8 mouse cellular contexts compared by ENCODE assay signal in the genomic region with DNA sequence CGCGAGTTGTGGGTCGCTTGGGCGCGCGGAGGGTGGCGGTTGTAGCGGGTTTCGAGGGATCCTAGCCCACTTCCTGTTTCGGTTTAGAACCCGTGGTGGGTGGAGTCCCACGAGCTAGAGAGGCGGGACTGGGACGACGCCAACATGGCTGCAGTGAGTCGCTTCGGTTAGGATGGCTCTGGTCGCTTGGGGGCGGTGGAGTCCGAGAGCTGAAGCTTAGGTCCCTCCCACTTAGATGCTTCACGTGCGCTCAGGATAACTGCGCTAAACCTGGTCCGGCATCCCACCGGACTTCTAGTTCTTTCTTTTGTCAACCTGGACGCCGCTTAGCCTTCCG. TPM values are rescaled to one million over a fixed set of nuclear protein-coding genes. Genes with fewer than 3 reads are reported as not detected.
DNase-seq lines count a peak whose midpoint lies in the region; ATAC-seq and TF ChIP-seq lines count a peak whose summit lies in the region.

A gene (minus strand): TSS at position 117 of the 337 bp plus-strand sequence.

- H3K4me1 ChIP-seq in erythroblast, embryonic 14.5 days (ENCODE audit: control insufficient read depth), result peaks cover 9% of the 10 kb centered on the region
- no peaks in the 10 kb centered on the region for H3K4me1 ChIP-seq in heart, embryonic 12.5 days (replicated peaks)
- no peaks in the 10 kb centered on the region for H3K4me1 ChIP-seq in kidney, postnatal 0 days (replicated peaks; ENCODE audit: insufficient read depth, low read length)
- H3K4me1 ChIP-seq in liver, embryonic 11.5 days (replicated peaks; ENCODE audit: control insufficient read depth, insufficient read depth, low read length), result no peaks in the 10 kb centered on the region
- no peaks in the 10 kb centered on the region for H3K4me1 ChIP-seq in stomach, embryonic 16.5 days (ENCODE audit: control insufficient read depth, insufficient read depth, low read length)

- DNase-seq in CD4-positive helper T cell, adult 2 months (ENCODE audit: low read depth, low spot score), result peak; percentile 87
- peak; percentile 95 for DNase-seq in brain, embryonic 14.5 days (ENCODE audit: low read depth)
- peak; percentile 92 for DNase-seq in kidney, postnatal 0 days (ENCODE audit: low spot score)
- DNase-seq in liver, embryonic 11.5 days (ENCODE audit: low spot score), result peak; percentile 68
- peak; percentile 87 for DNase-seq in naive thymus-derived CD4-positive, alpha-beta T cell, adult 2 months (ENCODE audit: low read depth)

- peak; percentile 98 for ATAC-seq in heart, embryonic 12.5 days (ENCODE audit: insufficient number of reproducible peaks, low FRiP score)
- ATAC-seq in kidney, postnatal 0 days (replicated peaks; ENCODE audit: low FRiP score, low read depth), result peak; percentile 99
- ATAC-seq in liver, embryonic 11.5 days (replicated peaks; ENCODE audit: low FRiP score), result peak; percentile 99
- peak; percentile 98 for ATAC-seq in stomach, embryonic 16.5 days (ENCODE audit: insufficient read depth, low FRiP score)

- H3K9me3 ChIP-seq in erythroblast, embryonic 14.5 days (ENCODE audit: control insufficient read depth, low read length), result no peaks in the 10 kb centered on the region
- no peaks in the 10 kb centered on the region for H3K9me3 ChIP-seq in heart, embryonic 12.5 days (replicated peaks)
- no peaks in the 10 kb centered on the region for H3K9me3 ChIP-seq in kidney, postnatal 0 days (replicated peaks; ENCODE audit: low read length)
- H3K9me3 ChIP-seq in liver, embryonic 11.5 days (ENCODE audit: control insufficient read depth, low read length), result no peaks in the 10 kb centered on the region
- H3K9me3 ChIP-seq in stomach, embryonic 16.5 days (replicated peaks; ENCODE audit: control insufficient read depth, low read length), result no peaks in the 10 kb centered on the region

- no peaks in the 10 kb centered on the region for H3K36me3 ChIP-seq in erythroblast, embryonic 14.5 days (ENCODE audit: control insufficient read depth)
- H3K36me3 ChIP-seq in heart, embryonic 12.5 days, result no peaks in the 10 kb centered on the region
- H3K36me3 ChIP-seq in kidney, postnatal 0 days (ENCODE audit: insufficient read depth, low read length), result no peaks in the 10 kb centered on the region
- H3K36me3 ChIP-seq in liver, embryonic 11.5 days (ENCODE audit: control insufficient read depth, insufficient read depth, low read length), result no peaks in the 10 kb centered on the region
- H3K36me3 ChIP-seq in stomach, embryonic 16.5 days (ENCODE audit: control insufficient read depth, insufficient read depth, low read length), result no peaks in the 10 kb centered on the region

- WGBS in heart, embryonic 12.5 days, result 17% methylated on average over 27 of the region's 28 CpGs
- WGBS in kidney, postnatal 0 days, result 33% methylated on average over 28 of the region's 28 CpGs
- 15% methylated on average over 28 of the region's 28 CpGs for WGBS in liver, embryonic 11.5 days
- WGBS in stomach, embryonic 16.5 days, result 26% methylated on average over 28 of the region's 28 CpGs

- peak within 1 kb of the TSS; percentile 59 for H3K4me2 ChIP-seq in heart, embryonic 12.5 days
- peak within 1 kb of the TSS; percentile 47 for H3K4me2 ChIP-seq in kidney, postnatal 0 days (ENCODE audit: low read length)
- H3K4me2 ChIP-seq in liver, embryonic 11.5 days, result peak within 1 kb of the TSS; percentile 63
- peak within 1 kb of the TSS; percentile 57 for H3K4me2 ChIP-seq in stomach, embryonic 16.5 days (ENCODE audit: low read depth, low read length)

- no peak for TF ChIP-seq POLR2A in brain, embryonic 14.5 days (IDR thresholded peaks at IDR 0.05; ENCODE audit: borderline replicate concordance, extremely low read depth, insufficient read depth, insufficient read length, poor library complexity, severe bottlenecking)

- peak; percentile 58 for TF ChIP-seq CTCF in brain, embryonic 14.5 days (IDR thresholded peaks at IDR 0.05; ENCODE audit: borderline replicate concordance, extremely low read depth, insufficient read depth, insufficient read length)
- TF ChIP-seq CTCF in kidney, postnatal 0 days (IDR thresholded peaks at IDR 0.05; ENCODE audit: low read depth), result peak; percentile 71

- peak within 1 kb of the TSS; percentile 75 for H3K9ac ChIP-seq in heart, embryonic 12.5 days
- peak within 1 kb of the TSS; percentile 68 for H3K9ac ChIP-seq in kidney, postnatal 0 days (ENCODE audit: low read depth, low read length)
- peak within 1 kb of the TSS; percentile 71 for H3K9ac ChIP-seq in liver, embryonic 11.5 days (ENCODE audit: low read depth, low read length)
- peak within 1 kb of the TSS; percentile 79 for H3K9ac ChIP-seq in stomach, embryonic 16.5 days (ENCODE audit: low read length)

- no peaks in the 10 kb centered on the region for H3K27me3 ChIP-seq in erythroblast, embryonic 14.5 days (ENCODE audit: control insufficient read depth)
- no peaks in the 10 kb centered on the region for H3K27me3 ChIP-seq in heart, embryonic 12.5 days (replicated peaks)
- H3K27me3 ChIP-seq in kidney, postnatal 0 days (ENCODE audit: insufficient read depth, low read length), result no peaks in the 10 kb centered on the region
- H3K27me3 ChIP-seq in liver, embryonic 11.5 days (replicated peaks; ENCODE audit: control insufficient read depth, insufficient read depth, low read length), result no peaks in the 10 kb centered on the region
- no peaks in the 10 kb centered on the region for H3K27me3 ChIP-seq in stomach, embryonic 16.5 days (ENCODE audit: control insufficient read depth, insufficient read depth, low read length)

- peak within 1 kb of the TSS; percentile 80 for H3K27ac ChIP-seq in heart, embryonic 12.5 days (ENCODE audit: poor library complexity, severe bottlenecking)
- peak within 1 kb of the TSS; percentile 47; the same call in 1 of the 2 replicates for H3K27ac ChIP-seq in kidney, postnatal 0 days
- H3K27ac ChIP-seq in liver, embryonic 11.5 days (ENCODE audit: low read depth, low read length), result peak within 1 kb of the TSS; percentile 40; the same call in 1 of the 2 replicates
- H3K27ac ChIP-seq in stomach, embryonic 16.5 days (ENCODE audit: low read length), result peak within 1 kb of the TSS; percentile 27

- H3K4me3 ChIP-seq in erythroblast, embryonic 14.5 days (replicated peaks), result peak within 1 kb of the TSS; percentile 79
- H3K4me3 ChIP-seq in heart, embryonic 12.5 days, result peak within 1 kb of the TSS; percentile 68
- peak within 1 kb of the TSS; percentile 62 for H3K4me3 ChIP-seq in kidney, postnatal 0 days (replicated peaks; ENCODE audit: low read depth, low read length)
- peak within 1 kb of the TSS; percentile 62 for H3K4me3 ChIP-seq in liver, embryonic 11.5 days (ENCODE audit: low read depth, low read length)
- peak within 1 kb of the TSS; percentile 63 for H3K4me3 ChIP-seq in stomach, embryonic 16.5 days (replicated peaks; ENCODE audit: low read length)

RNA-seq across cellular contexts. Expression of the gene that starts here (rescaled TPM):
- polyA plus RNA-seq in brain, embryonic 14.5 days (2012; rRNA removed), result 13.2 and 16.3 TPM in 2 replicates
- 0.21 and 0.26 TPM in 2 replicates for polyA plus RNA-seq in erythroblast, embryonic 14.5 days (2012)
- 14.9 TPM in 2 replicates for polyA plus RNA-seq in heart, embryonic 12.5 days (2016; fragmentation: Nextera tagmentation; extraction: Ambion mirVana)
- 12.0 and 12.3 TPM in 2 replicates for polyA plus RNA-seq in kidney, postnatal 0 days (2015; fragmentation: Nextera tagmentation; extraction: Ambion mirVana)
- polyA plus RNA-seq in liver, embryonic 11.5 days (2014; fragmentation: Nextera tagmentation; extraction: Ambion mirVana), result 14.7 and 17.7 TPM in 2 replicates
- 12.2 and 14.7 TPM in 2 replicates for polyA plus RNA-seq in stomach, embryonic 16.5 days (2015; fragmentation: Nextera tagmentation; extraction: Ambion mirVana)

Comparison
In these comparisons a context has a peak if more than half of its experiments do, and no peak if none do; other contexts are left out.
1. Peak in every context shown above with its lines: DNase-seq, ATAC-seq, H3K4me3 ChIP-seq and H3K27ac ChIP-seq.
2. RNA of the gene that starts here (polyA plus RNA-seq): 13.2 to 16.3 TPM in brain, embryonic 14.5 days, 14.9 TPM in heart, embryonic 12.5 days, 14.7 to 17.7 TPM in liver, embryonic 11.5 days, 12.2 to 14.7 TPM in stomach, embryonic 16.5 days and 12.0 to 12.3 TPM in kidney, postnatal 0 days; 0.21 to 0.26 TPM in erythroblast, embryonic 14.5 days; every median in the first group is over 10 times any median in the second.
3. H3K27ac ChIP-seq: peak in every context shown above with its lines; median percentile 80 in heart, embryonic 12.5 days; 47 in kidney, postnatal 0 days; 40 in liver, embryonic 11.5 days; 27 in stomach, embryonic 16.5 days.